Mouse (Mus musculus) liver, postnatal 0 days (tissue): ENCODE measurements at regions not wholly inside any gene's neighbourhood (a gene's known extent, or its start where the extent isn't known, plus 50 kb on each side); places are given as distances from the start of the nearest gene placed in this dataset.

Source experiments
- CTCF ChIP-seq: sonication (generic); IDR thresholded peaks from 2 replicates; pipeline ENCODE4 v1.5.1; 2016; ENCODE audit warnings: antibody characterized with exemption, low read depth
- EP300 ChIP-seq: IDR thresholded peaks from 2 replicates; pipeline ENCODE4 v1.6.1; 2016; ENCODE audit warnings: antibody characterized with exemption, low read depth, mild to moderate bottlenecking

- TF ChIP-seq CTCF (no peak), EP300 (no peak)
Measured at GRCm38 (mm10) chr19:21154162-21154561, 117.9 kb upstream of the Zfand5 start.
